Mouse (Mus musculus): ENCODE measurements around the gene Gm10439.
"Not testable (repeated sequence)": the region's sequence is repeated elsewhere in the genome, so short reads cannot be mapped to it uniquely, and the experiment has no call there.

The Gm10439 gene

DNA sequence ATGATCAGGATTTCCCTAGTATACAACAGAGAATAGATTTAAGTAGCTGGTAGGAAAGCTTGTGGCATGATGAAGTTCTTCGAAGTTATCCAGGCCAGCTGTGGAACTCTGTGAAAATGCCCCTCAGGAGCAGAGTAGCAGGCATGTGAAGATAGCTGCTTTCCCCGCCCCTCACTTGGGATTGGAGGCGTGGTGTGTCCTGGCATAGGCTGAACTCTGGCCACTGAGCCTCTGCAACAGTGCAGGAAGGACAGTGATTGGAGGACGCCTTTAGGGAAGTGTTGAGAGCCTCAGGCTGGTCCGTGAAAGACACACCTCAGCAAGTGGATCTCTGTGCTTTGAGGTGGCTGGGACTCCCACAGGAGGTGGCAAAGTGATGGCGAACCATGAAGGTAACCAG, at the start of gene Gm10439:
TSS of gene Gm10439 (plus strand) at position 301 of the 400 bp plus-strand sequence.
- not testable (repeated sequence) for DNase-seq (ENCODE audit: low read depth, low spot score)
